Mouse (Mus musculus): ENCODE data around the gene Nemp1. TPM values are rescaled to one million over a fixed set of nuclear protein-coding genes. Genes with fewer than 3 reads are reported as not detected.
"Not testable (repeated sequence)": the region's sequence is repeated elsewhere in the genome, so short reads cannot be mapped to it uniquely, and the experiment has no call there.

Nemp1 gene
- polyA plus RNA-seq, 1 experiment from 2014 or later, result 13.2 TPM

- Histone ChIP-seq H3K27ac (ENCODE audit: low read depth) (peak overlapping the region; percentile 0; the same call in 1 of the 2 replicates), H3K4me1 (ENCODE audit: insufficient read depth) (peaks cover 6% of the 10 kb centered on the region; the same call in 1 of the 2 replicates), H3K27me3 (ENCODE audit: insufficient read depth, low read length) (no peaks in the 10 kb centered on the region), H3K4me2 (peak overlapping the region; percentile 52), H3K4me3 (ENCODE audit: low read depth, low read length) (peak overlapping the region; percentile 14), H3K9me3 (ENCODE audit: low read depth, low read length) (no peaks in the 10 kb centered on the region), H3K9ac (peak overlapping the region; percentile 29; the same call in 1 of the 2 replicates), H3K36me3 (ENCODE audit: insufficient read depth) (peaks cover 59% of the 10 kb centered on the region)
- WGBS, result 38% methylated on average over 21 of the region's 21 CpGs
- no peak for TF ChIP-seq CTCF (IDR thresholded peaks at IDR 0.05; ENCODE audit: low read depth)
- DNase-seq (peak; percentile 65), ATAC-seq (ENCODE audit: insufficient read depth) (peak; percentile 61)
These were observed 13.6 kb upstream of the Nemp1 start for GRCm38 (mm10) chr10:127652906-127653638.

- no peaks in the 10 kb centered on the region for H3K27me3 ChIP-seq (ENCODE audit: insufficient read depth, low read length)
- DNase-seq (no peak), ATAC-seq (ENCODE audit: insufficient read depth) (no peak)
- no peak overlapping the region for H3K4me3 ChIP-seq (ENCODE audit: low read depth, low read length)
- peaks cover 6% of the 10 kb centered on the region; the same call in 1 of the 2 replicates for H3K4me1 ChIP-seq (ENCODE audit: insufficient read depth)
- H3K9ac ChIP-seq, result no peak overlapping the region
- H3K36me3 ChIP-seq (ENCODE audit: insufficient read depth), result peaks cover 60% of the 10 kb centered on the region
- H3K9me3 ChIP-seq (ENCODE audit: low read depth, low read length), result no peaks in the 10 kb centered on the region
- no peak overlapping the region for H3K27ac ChIP-seq (ENCODE audit: low read depth)
- H3K4me2 ChIP-seq, result no peak overlapping the region
- 69% methylated on average over 16 of the region's 16 CpGs for WGBS
- no peak for TF ChIP-seq CTCF (IDR thresholded peaks at IDR 0.05; ENCODE audit: low read depth)
These were observed 11.6 kb upstream of the Nemp1 start for GRCm38 (mm10) chr10:127654970-127655579.

DNA sequence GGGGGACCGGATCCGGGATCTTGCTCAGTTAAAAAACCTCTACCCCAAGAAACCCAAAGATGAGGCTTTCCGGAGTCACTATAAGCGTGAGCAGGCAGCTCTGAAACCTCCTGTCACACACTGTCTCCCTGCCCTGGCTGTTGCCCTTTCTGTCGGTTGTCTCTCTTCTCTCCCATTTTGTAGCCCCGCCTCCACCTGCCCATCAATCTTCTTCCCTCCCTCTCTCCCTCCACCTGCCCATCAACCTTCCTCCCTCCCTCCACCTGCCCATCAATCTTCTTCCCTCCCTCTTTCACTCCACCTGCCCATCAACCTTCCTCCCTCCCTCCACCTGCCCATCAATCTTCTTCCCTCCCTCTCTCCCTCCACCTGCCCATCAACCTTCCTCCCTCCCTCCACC, 9.1 kb upstream of the Nemp1 start:
- not testable (repeated sequence) for H3K4me3 ChIP-seq (ENCODE audit: low read depth, low read length); DNase-seq; H3K9me3 ChIP-seq (ENCODE audit: low read depth, low read length); H3K27me3 ChIP-seq (ENCODE audit: insufficient read depth, low read length); H3K27ac ChIP-seq (ENCODE audit: low read depth); ATAC-seq (ENCODE audit: insufficient read depth); H3K9ac ChIP-seq; H3K4me2 ChIP-seq
- peaks cover 16% of the 10 kb centered on the region for H3K4me1 ChIP-seq (ENCODE audit: insufficient read depth)
- WGBS, result 54% methylated on average over 6 of the region's 6 CpGs
- peaks cover 55% of the 10 kb centered on the region for H3K36me3 ChIP-seq (ENCODE audit: insufficient read depth)

DNA sequence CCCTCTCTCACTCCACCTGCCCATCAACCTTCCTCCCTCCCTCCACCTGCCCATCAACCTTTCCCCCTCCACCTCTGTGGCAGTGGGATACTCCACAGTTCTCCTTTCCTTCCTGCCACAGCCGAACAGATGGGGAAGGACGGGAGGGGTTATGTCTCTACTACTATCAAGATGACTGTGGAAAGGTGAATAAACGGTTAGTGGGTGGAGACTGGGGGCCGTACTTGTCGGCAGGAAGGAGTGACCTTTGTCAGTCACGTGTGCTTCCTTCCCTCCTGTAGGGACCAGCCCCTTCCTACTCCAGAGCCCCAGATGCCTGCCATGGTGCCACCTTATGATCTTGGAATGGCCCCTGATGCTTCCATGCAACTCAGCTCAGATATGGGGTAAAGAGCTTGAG, 8.6 kb upstream of the Nemp1 start:
- Histone ChIP-seq H3K27me3 (ENCODE audit: insufficient read depth, low read length) (no peaks in the 10 kb centered on the region), H3K36me3 (ENCODE audit: insufficient read depth) (peaks cover 55% of the 10 kb centered on the region), H3K9me3 (ENCODE audit: low read depth, low read length) (no peaks in the 10 kb centered on the region), H3K27ac (ENCODE audit: low read depth) (peak overlapping the region; percentile 13; the same call in 1 of the 2 replicates), H3K4me1 (ENCODE audit: insufficient read depth) (peaks cover 16% of the 10 kb centered on the region), H3K4me2 (peak overlapping the region; percentile 26), H3K9ac (no peak overlapping the region), H3K4me3 (ENCODE audit: low read depth, low read length) (no peak overlapping the region)
- TF ChIP-seq CTCF (IDR thresholded peaks at IDR 0.05; ENCODE audit: low read depth), result no peak
- DNase-seq, result peak; percentile 17
- ATAC-seq (ENCODE audit: insufficient read depth), result no peak
- WGBS, result 15% methylated on average over 6 of the region's 6 CpGs

GRCm38 (mm10) chr10:127659551-127659950, 7.2 kb upstream of the Nemp1 start:
- whole genome bisulfite sequencing, result 73% methylated on average over 1 of the region's 1 CpGs
- peaks cover 25% of the 10 kb centered on the region for H3K4me1 ChIP-seq (ENCODE audit: insufficient read depth)
- DNase-seq (no peak), ATAC-seq (ENCODE audit: insufficient read depth) (no peak)
- no peak for TF ChIP-seq CTCF (IDR thresholded peaks at IDR 0.05; ENCODE audit: low read depth)
- no peaks in the 10 kb centered on the region for H3K9me3 ChIP-seq (ENCODE audit: low read depth, low read length)
- peaks cover 63% of the 10 kb centered on the region for H3K36me3 ChIP-seq (ENCODE audit: insufficient read depth)
- no peak overlapping the region for H3K9ac ChIP-seq
- no peaks in the 10 kb centered on the region for H3K27me3 ChIP-seq (ENCODE audit: insufficient read depth, low read length)
- no peak overlapping the region for H3K27ac ChIP-seq (ENCODE audit: low read depth)
- H3K4me3 ChIP-seq (ENCODE audit: low read depth, low read length), result no peak overlapping the region
- H3K4me2 ChIP-seq, result no peak overlapping the region

DNA sequence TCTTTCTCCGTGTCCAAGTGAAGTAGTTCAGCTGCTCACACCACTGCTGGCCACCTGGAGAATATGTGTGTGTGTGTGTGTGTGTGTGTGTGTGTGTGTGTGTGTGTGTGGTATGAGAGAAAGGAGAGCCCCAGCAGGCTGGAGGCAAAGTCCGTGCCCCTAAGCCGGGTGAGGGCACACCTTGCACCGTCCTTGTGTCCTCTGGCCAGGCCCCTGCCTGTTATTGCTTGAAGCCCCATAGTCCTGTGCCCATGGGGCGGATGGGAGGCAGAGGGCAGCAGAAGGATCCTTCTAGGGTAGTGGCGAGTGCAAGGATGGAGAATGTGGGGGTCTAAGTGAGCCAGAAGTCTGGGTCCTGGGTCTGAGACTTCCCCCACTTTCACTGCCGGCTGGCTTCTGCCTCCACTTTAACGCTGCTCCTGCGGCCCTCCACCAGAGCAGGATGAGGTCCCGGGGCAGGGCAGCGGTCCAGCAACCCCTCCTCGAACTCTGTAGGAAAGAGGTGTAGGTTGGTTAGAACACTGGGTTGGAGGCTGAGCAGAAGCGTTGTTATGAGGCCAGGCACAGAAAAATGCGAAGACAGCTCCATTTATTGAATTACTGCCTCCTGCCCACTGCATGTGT, 5.3 kb upstream of the Nemp1 start:
- Histone ChIP-seq H3K36me3 (ENCODE audit: insufficient read depth) (peaks cover 54% of the 10 kb centered on the region), H3K4me2 (peak overlapping the region; percentile 88), H3K9ac (peak overlapping the region; percentile 46), H3K4me1 (ENCODE audit: insufficient read depth) (peaks cover 31% of the 10 kb centered on the region), H3K27me3 (ENCODE audit: insufficient read depth, low read length) (no peaks in the 10 kb centered on the region), H3K27ac (ENCODE audit: low read depth) (peak overlapping the region; percentile 91), H3K4me3 (ENCODE audit: low read depth, low read length) (peak overlapping the region; percentile 27), H3K9me3 (ENCODE audit: low read depth, low read length) (no peaks in the 10 kb centered on the region)
- TF ChIP-seq CTCF (IDR thresholded peaks at IDR 0.05; ENCODE audit: low read depth), result no peak
- no peak for ATAC-seq (ENCODE audit: insufficient read depth)
- no peak for DNase-seq
- WGBS, result 13% methylated on average over 14 of the region's 14 CpGs

All from lung, embryonic 14.5 days (tissue).